In genomic region chr5:116498880-116499640, GRCm38 (mm10) we compare ENCODE assay signal across 13 mouse cellular contexts.
A peak's percentile ranks its signal among the peaks of the same experiment; 100 is the strongest.
DNase-seq lines count a peak whose midpoint lies in the region; ATAC-seq and TF ChIP-seq lines count a peak whose summit lies in the region.
"Had no signal": no experiment of that assay in that cellular context is flagged by ENCODE, and none has a peak within 500 bp of the region (broad histone marks: within the 10 kb centered on the region; RNA-seq: fewer than 3 reads in every experiment).

No protein-coding gene starts in this region.

- DNase-seq in forebrain, embryonic 10.5 days (ENCODE audit: extremely low spot score, low spot score) = no peak
- peak; percentile 71 for DNase-seq in brain, embryonic 14.5 days (ENCODE audit: low read depth)
- DNase-seq in cerebellum, postnatal 36 days = peak; percentile 60 to 63
- DNase-seq in left cerebral cortex, adult 2 months (ENCODE audit: extremely low spot score in 1 of 2, low spot score in 2 of 2) = no peak
- no peak for DNase-seq in thymus, postnatal 36 days
- no peak for DNase-seq in gastrocnemius, postnatal 10 days
- no peak for DNase-seq in gastrocnemius, adult 18-20 months (ENCODE audit: low spot score)
- DNase-seq: thymus, postnatal 14 days had no signal

- TF ChIP-seq POLR2A in brain, embryonic 14.5 days (IDR thresholded peaks at IDR 0.05; ENCODE audit: borderline replicate concordance, extremely low read depth, insufficient read depth, insufficient read length, poor library complexity, severe bottlenecking) = no peak

- TF ChIP-seq CTCF in brain, embryonic 14.5 days (IDR thresholded peaks at IDR 0.05; ENCODE audit: borderline replicate concordance, extremely low read depth, insufficient read depth, insufficient read length) = no peak
- TF ChIP-seq CTCF in left cerebral cortex, adult 2 months (IDR thresholded peaks at IDR 0.05) = no peak

- WGBS in forebrain, embryonic 15.5 days = 54% methylated on average over 19 of the region's 19 CpGs
- WGBS in forebrain, embryonic 10.5 days = 86% methylated on average over 19 of the region's 19 CpGs

- peaks cover 38% of the 10 kb centered on the region for H3K4me1 ChIP-seq in forebrain, embryonic 15.5 days
- peaks cover 49% of the 10 kb centered on the region for H3K4me1 ChIP-seq in forebrain, embryonic 10.5 days
- H3K4me1 ChIP-seq: intestine, embryonic 15.5 days; liver, embryonic 15.5 days had no signal

- no peak overlapping the region for H3K4me3 ChIP-seq in forebrain, embryonic 15.5 days
- no peak overlapping the region for H3K4me3 ChIP-seq in forebrain, embryonic 10.5 days
- no peak overlapping the region for H3K4me3 ChIP-seq in left cerebral cortex, adult 2 months
- H3K4me3 ChIP-seq: heart, embryonic 10.5 days; intestine, embryonic 15.5 days; liver, embryonic 15.5 days; midbrain, embryonic 12.5 days had no signal

- no peak overlapping the region for H3K9ac ChIP-seq in forebrain, embryonic 15.5 days (replicated peaks)
- H3K9ac ChIP-seq: intestine, embryonic 15.5 days; liver, embryonic 15.5 days; midbrain, embryonic 12.5 days had no signal

- H3K27me3 ChIP-seq in forebrain, embryonic 15.5 days = no peaks in the 10 kb centered on the region
- peaks cover 20% of the 10 kb centered on the region for H3K27me3 ChIP-seq in forebrain, embryonic 10.5 days (ENCODE audit: poor library complexity, severe bottlenecking)
- H3K27me3 ChIP-seq: intestine, embryonic 15.5 days; liver, embryonic 15.5 days; midbrain, embryonic 12.5 days had no signal

- H3K9me3 ChIP-seq in forebrain, embryonic 15.5 days = no peaks in the 10 kb centered on the region
- no peaks in the 10 kb centered on the region for H3K9me3 ChIP-seq in forebrain, embryonic 10.5 days
- H3K9me3 ChIP-seq: heart, embryonic 10.5 days; intestine, embryonic 15.5 days; liver, embryonic 15.5 days; midbrain, embryonic 12.5 days had no signal

- peak overlapping the region; percentile 49 for H3K27ac ChIP-seq in forebrain, embryonic 15.5 days (replicated peaks)
- no peak overlapping the region for H3K27ac ChIP-seq in forebrain, embryonic 10.5 days
- H3K27ac ChIP-seq in left cerebral cortex, adult 2 months = peak overlapping the region; percentile 69
- H3K27ac ChIP-seq: heart, embryonic 10.5 days; intestine, embryonic 15.5 days; liver, embryonic 15.5 days; midbrain, embryonic 12.5 days had no signal

- H3K4me2 ChIP-seq in forebrain, embryonic 15.5 days (replicated peaks) = no peak overlapping the region
- H3K4me2 ChIP-seq: intestine, embryonic 15.5 days; liver, embryonic 15.5 days; midbrain, embryonic 12.5 days had no signal

- no peak for ATAC-seq in forebrain, embryonic 15.5 days (replicated peaks)
- ATAC-seq: intestine, embryonic 15.5 days had no signal

- H3K36me3 ChIP-seq in forebrain, embryonic 15.5 days = no peaks in the 10 kb centered on the region
- no peaks in the 10 kb centered on the region for H3K36me3 ChIP-seq in forebrain, embryonic 10.5 days (replicated peaks)
- H3K36me3 ChIP-seq: heart, embryonic 10.5 days; intestine, embryonic 15.5 days; liver, embryonic 15.5 days; midbrain, embryonic 12.5 days had no signal

- intact Hi-C loops in left cerebral cortex, adult 2 months (cut with DNase I) = loop anchor here (5.0 kb wide), 1 partner anchor 93 kb away; the partner anchor contains the start of gene Srrm4

Comparison
In these comparisons a context has a peak if more than half of its experiments do, and no peak if none do; other contexts are left out.
1. DNase-seq: peak in brain, embryonic 14.5 days (single experiment) and cerebellum, postnatal 36 days (2 of 2); none in forebrain, embryonic 10.5 days (single experiment), left cerebral cortex, adult 2 months (0 of 2), thymus, postnatal 36 days (0 of 2), gastrocnemius, postnatal 10 days (single experiment) and gastrocnemius, adult 18-20 months (single experiment).